In genomic region chr12:9026843-9027242, GRCm38 (mm10) we compare ENCODE assay signal across 15 mouse cellular contexts.
"Had no signal": no experiment of that assay in that cellular context is flagged by ENCODE, and none has a peak within 500 bp of the region (broad histone marks: within the 10 kb centered on the region; RNA-seq: fewer than 3 reads in every experiment).

No protein-coding gene starts in this region.

- H3K4me3 ChIP-seq: neural tube, embryonic 13.5 days; neural tube, embryonic 15.5 days; stomach, embryonic 15.5 days had no signal

- H3K9me3 ChIP-seq: neural tube, embryonic 13.5 days; neural tube, embryonic 15.5 days; stomach, embryonic 15.5 days had no signal

- H3K36me3 ChIP-seq: stomach, embryonic 15.5 days had no signal

- H3K4me2 ChIP-seq: neural tube, embryonic 13.5 days; neural tube, embryonic 15.5 days; stomach, embryonic 15.5 days had no signal

- DNase-seq: retina, postnatal 1 day; right cerebral cortex, adult 18-20 months; right cerebral cortex, postnatal 14 days; right cerebral cortex, postnatal 25 days; right cerebral cortex, postnatal 4 days; spleen, adult 18-20 months; thymus, adult 18-20 months; thymus, adult 2 months; thymus, postnatal 14 days; thymus, postnatal 25 days; thymus, postnatal 36 days; thymus, postnatal 4 days had no signal

- H3K27me3 ChIP-seq: neural tube, embryonic 13.5 days; neural tube, embryonic 15.5 days; stomach, embryonic 15.5 days had no signal
